Mouse (Mus musculus): Measurements from ENCODE around the gene Cers6.

The Cers6 gene

DNA sequence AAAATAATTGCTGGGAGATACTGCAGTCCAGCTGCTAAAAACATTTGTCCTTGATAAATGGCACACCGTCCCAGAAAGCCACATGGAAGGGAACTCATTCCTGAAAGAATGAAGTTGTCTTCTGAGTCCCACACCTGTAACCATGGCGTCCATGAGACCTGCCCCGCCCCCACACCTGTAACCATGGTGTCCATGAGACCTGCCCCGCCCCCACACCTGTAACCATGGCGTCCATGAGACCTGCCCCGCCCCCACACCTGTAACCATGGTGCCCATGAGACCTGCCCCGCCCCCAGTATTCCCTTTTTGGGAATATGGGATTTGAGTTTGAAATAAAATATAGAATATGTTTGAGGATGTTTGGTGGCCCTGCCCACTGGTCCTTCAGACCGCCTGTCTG, 106.8 kb downstream of the Cers6 start:
- no peak for DNase-seq (ENCODE audit: low spot score)

GRCm38 (mm10) chr2:68971840-68972239, 110.6 kb downstream of the Cers6 start:
- DNase-seq (ENCODE audit: low spot score) = no peak

- no peak for DNase-seq (ENCODE audit: low spot score)
These were observed 112.5 kb downstream of the Cers6 start for GRCm38 (mm10) chr2:68973753-68974152.

- no peak for DNase-seq (ENCODE audit: low spot score)
These were observed 114.0 kb downstream of the Cers6 start for GRCm38 (mm10) chr2:68975286-68975685.

- DNase-seq (ENCODE audit: low spot score) = no peak
These were observed 114.5 kb downstream of the Cers6 start for GRCm38 (mm10) chr2:68975780-68976179.

DNA sequence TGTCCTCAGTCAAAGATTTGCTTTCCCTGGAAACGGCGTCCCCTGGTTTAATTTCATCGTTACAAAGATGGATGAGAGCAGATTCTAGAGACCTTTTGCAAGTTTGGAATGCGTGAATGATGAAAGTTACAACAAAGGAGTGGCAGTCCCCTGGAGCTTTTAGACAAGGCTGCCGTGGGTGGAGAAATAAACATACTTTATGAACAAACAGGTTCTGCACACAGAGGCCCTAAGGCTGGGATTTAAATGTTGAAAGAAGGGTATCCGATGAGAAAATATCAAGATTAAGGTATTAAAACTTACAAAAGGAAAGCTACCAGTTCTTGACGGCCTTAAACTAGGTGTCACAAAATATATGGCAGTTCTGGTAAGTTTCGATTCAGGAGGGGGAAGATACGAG, 117.0 kb downstream of the Cers6 start:
- DNase-seq (ENCODE audit: low spot score) = no peak

DNA sequence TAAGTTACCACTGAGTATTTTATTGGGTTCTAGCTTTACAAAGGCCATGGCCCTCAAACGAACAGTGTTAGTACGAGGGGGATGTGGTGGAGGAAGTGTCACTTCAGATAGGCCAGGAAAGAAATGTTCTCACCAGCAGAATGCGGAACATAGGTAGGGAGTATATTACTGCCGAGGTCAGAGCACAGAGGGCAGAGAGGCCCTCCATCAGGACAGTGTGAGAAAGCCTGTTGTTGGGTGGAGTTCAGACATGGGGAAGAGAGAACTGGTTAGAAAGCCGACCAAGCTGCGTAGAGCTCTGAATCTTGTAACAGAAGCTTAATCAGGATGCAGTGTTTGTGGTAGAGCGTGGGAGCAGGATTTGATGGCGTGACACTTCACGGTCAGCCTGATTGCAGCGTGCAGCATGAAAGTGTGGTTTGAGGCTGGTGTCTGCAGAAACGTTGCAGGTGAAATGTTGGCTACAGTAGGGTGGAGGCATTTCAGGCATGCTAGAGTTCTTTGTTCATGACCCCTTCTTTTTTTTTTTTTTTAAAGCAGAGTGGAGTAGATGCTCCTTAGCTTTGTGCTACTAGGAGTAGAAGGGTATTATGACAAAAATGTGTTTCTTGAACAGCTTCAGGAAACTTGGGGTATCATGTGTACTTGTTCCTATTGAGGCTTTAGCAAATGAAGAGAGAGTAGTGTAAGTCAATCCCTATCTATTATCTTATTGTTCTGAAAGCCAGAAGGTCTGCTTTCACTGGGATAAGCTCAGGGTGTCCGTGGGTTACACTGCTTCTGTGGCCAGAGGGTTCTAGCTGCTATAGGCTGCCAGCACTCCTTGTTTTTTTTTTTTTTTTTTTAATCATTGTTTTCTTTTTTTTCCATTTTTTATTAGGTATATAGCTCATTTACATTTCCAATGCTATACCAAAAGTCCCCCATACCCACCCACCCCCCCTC, 117.7 kb downstream of the Cers6 start:
- no peak for DNase-seq (ENCODE audit: low spot score)

GRCm38 (mm10) chr2:68981302-68981701, 120.1 kb downstream of the Cers6 start:
- DNase-seq (ENCODE audit: low spot score) = no peak

DNA sequence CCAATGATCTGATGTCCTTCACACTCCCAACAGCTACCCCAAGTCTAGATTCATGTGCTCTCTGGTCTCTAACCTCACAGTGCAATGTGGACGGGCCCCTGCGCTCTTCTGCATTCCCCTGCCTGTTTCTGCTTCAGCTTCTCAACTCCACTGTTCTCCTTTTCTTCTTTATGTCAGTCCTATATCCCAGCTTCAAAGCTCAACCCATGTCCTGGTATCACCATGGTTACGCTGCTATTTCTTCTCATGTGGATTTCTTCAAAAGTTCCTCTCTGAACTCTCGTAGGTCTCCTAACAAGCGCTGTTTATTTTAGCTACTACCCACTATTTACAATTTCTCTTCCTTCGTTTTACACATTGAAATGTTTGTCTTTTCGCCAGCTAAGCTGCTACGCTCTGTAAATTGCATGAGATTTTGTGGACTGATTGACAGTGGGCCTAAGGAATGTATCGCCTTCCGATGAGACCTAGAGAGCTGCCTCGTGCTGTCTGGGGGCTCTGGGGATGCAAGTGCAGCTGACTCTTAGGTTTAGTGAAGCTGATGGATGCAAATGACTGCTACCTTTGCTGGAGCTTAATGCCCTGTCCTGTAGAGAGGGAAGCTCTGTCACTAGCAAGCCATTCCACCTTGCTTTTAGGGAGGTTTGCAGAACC, 120.6 kb downstream of the Cers6 start:
- no peak for DNase-seq (ENCODE audit: low spot score)

GRCm38 (mm10) chr2:68982979-68983378, 121.7 kb downstream of the Cers6 start:
- no peak for DNase-seq (ENCODE audit: low spot score)

DNA sequence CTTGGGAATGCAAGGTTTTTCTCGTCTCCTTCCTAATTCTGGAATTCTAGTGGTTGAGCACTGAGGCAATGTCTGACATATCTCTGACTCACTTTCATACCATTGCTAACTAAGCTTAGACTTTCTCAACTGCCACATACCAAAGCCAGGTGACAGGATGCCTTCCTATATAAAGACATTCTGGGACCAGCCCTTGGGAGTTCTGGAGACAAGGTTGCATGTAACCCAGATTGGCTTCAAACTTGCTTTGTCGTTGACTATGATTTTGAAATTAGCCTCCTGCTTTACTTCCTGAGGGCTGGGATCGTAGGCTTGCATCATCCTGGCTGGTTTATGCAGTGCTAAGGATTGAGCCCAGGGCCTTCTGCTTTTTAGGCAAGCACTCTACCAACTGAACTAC, 122.2 kb downstream of the Cers6 start:
- no peak for DNase-seq (ENCODE audit: low spot score)

DNA sequence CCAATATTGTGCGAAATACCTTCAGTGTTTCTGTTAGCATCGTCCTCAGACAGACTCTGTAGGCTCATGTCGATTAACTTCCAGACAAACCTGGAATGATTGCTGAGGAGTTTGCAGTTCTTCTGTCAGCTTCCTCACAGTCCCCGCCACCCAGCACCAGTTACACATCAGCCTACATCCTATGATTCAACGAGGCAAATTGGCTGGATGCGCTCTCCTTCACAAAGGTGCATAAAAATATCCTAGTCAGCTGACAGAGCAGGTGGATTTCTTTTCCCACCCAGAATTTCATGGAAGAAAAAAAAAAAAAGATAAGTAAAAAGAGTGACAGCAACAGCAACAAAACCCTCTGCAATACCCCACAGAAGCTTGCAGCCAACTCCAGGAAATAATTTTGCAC, 127.9 kb downstream of the Cers6 start:
- peak; percentile 29 for DNase-seq (ENCODE audit: low spot score)

DNA sequence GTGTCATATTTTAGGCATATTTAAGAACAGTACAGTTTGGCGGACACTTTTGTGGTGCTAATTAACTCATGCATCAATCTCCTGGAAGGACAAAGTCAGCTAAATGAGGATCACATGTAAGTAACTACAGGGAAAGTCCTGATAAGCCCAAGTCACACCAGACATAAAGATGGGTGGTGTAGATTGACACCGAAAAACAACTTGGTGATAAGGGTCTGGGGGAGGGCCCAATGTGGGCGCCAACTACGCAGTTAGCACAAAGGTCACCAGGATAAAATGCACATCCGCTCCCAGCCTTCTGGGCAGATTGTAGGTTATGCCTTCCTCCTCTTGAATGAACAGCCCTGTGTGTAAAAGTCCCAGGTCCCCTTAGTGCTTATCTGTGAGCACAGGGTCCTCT, 131.4 kb downstream of the Cers6 start:
- no peak for DNase-seq (ENCODE audit: low spot score)

DNA sequence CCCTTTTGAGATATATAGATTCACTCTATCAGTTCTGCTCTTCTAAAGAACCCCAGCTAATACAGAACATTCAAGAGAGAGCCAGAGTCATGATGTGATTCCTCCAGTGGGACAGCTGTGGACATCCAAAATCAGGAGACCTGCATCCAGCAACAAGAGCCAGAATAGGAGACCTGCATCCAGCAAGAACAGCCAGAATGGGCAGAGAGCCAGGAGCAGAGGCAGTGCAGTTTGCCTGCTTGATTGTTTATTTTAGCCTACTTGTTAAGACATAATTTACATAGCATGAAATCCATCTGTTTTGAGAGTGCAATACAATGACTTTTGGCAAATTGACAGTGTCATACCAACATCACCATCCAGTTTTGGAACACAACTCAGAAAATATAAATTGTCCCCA, 133.2 kb downstream of the Cers6 start:
- DNase-seq (ENCODE audit: low spot score) = no peak

- no peak for DNase-seq (ENCODE audit: low spot score)
These were observed 134.5 kb downstream of the Cers6 start for GRCm38 (mm10) chr2:68995723-68996122.

- no peak for DNase-seq (ENCODE audit: low spot score)
These were observed 135.0 kb downstream of the Cers6 start for GRCm38 (mm10) chr2:68996268-68996667.

DNA sequence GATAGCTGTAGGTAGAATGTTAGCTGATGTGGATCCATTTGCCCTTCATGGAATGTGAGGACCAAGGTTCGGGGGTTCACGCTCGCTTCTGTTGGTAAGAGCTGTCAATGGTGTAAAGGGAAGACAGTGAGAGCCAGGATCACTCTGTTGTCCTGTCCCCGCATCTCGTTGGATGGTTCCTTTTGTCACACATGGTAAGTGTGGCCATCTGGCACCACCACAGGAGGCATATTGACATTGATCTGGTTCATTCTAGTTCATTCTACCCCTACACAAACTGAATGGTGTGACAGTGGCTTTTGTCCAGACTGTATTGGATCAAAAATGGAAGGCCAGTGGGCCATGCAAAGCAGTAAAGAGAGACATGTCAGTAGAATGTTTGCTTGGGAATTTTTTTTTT, 142.8 kb downstream of the Cers6 start:
- DNase-seq (ENCODE audit: low spot score) = no peak

GRCm38 (mm10) chr2:69011392-69011791, 150.2 kb downstream of the Cers6 start:
- no peak for DNase-seq (ENCODE audit: low spot score)

GRCm38 (mm10) chr2:69011860-69012259, 150.6 kb downstream of the Cers6 start:
- no peak for DNase-seq (ENCODE audit: low spot score)

DNA sequence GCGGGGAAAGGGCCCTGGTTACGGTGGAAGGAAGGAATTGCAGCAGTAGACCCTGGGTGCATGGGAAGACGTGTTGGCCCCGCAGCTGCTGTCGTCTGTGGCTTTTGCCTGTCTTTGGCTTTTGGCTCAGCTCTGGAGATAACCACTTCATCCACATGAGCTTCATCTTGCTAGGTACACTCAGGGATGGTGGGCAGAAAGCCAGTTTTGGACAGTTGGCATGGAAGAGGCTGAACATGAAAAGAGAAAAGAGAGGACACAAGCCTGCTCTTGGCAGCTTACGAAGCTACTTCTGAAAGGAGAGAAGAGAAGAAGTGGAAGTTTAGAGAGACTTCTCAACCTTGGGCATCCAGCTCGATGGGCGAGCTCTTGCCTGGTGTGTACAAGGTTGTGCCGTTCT, 153.0 kb downstream of the Cers6 start:
- no peak for DNase-seq (ENCODE audit: low spot score)

- no peak for DNase-seq (ENCODE audit: low spot score)
These were observed 154.0 kb downstream of the Cers6 start for GRCm38 (mm10) chr2:69015172-69015724.

- no peak for DNase-seq (ENCODE audit: low spot score)
These were observed 154.6 kb downstream of the Cers6 start for GRCm38 (mm10) chr2:69015822-69016221.

GRCm38 (mm10) chr2:69019026-69019565, 157.9 kb downstream of the Cers6 start:
- no peak for DNase-seq (ENCODE audit: low spot score)

Data from left cerebral cortex, adult 11 months (tissue).